25 mouse cellular contexts compared by ENCODE assay signal in genomic region chr13:23933421-23934210, GRCm38 (mm10). TPM values are rescaled to one million over a fixed set of nuclear protein-coding genes. Genes with fewer than 3 reads are reported as not detected.
DNase-seq lines count a peak whose midpoint lies in the region; TF ChIP-seq lines count a peak whose summit lies in the region.
"Had no signal": no experiment of that assay in that cellular context is flagged by ENCODE, and none has a peak within 500 bp of the region (broad histone marks: within the 10 kb centered on the region; RNA-seq: fewer than 3 reads in every experiment).

Gene Hist1h2ba (minus strand): TSS chr13:23934156.

- no peak within 1 kb of the TSS for H3K27ac ChIP-seq in ES-Bruce4 (ENCODE audit: insufficient read depth, low read length)
- H3K27ac ChIP-seq: embryonic facial prominence, embryonic 13.5 days; forebrain, embryonic 12.5 days; hindbrain, embryonic 15.5 days had no signal

- no peak for TF ChIP-seq POLR2A in ES-Bruce4 (IDR thresholded peaks at IDR 0.05; ENCODE audit: insufficient read depth, low read length)

- no peak for TF ChIP-seq EP300 in ES-Bruce4 (IDR thresholded peaks at IDR 0.05; ENCODE audit: insufficient read depth, low read depth, low read length)

- no peaks in the 10 kb centered on the region for H3K27me3 ChIP-seq in ES-Bruce4 (ENCODE audit: control insufficient read depth, insufficient read depth, low read length, poor library complexity, severe bottlenecking)
- H3K27me3 ChIP-seq: embryonic facial prominence, embryonic 13.5 days; forebrain, embryonic 12.5 days; heart, embryonic 12.5 days; hindbrain, embryonic 15.5 days; Patski had no signal

- H3K9me3 ChIP-seq in ES-Bruce4 (replicated peaks; ENCODE audit: control insufficient read depth, insufficient read depth, low read length, poor library complexity, severe bottlenecking): no peaks in the 10 kb centered on the region
- H3K9me3 ChIP-seq: embryonic facial prominence, embryonic 13.5 days; forebrain, embryonic 12.5 days; hindbrain, embryonic 15.5 days had no signal

- DNase-seq in 416B (ENCODE audit: low read depth): peak; percentile 47
- DNase-seq in R1 (ENCODE audit: low read depth, low spot score): peak; percentile 32
- DNase-seq in testis, postnatal 14 days (ENCODE audit: low spot score): peak; percentile 91
- DNase-seq in spleen, postnatal 10 days (ENCODE audit: low spot score in 2 of 2): no peak
- DNase-seq in kidney, adult 9 months: no peak
- DNase-seq in cerebellum, postnatal 4 days (ENCODE audit: low spot score in 2 of 2): no peak
- DNase-seq: adrenal gland, postnatal 10 days; cerebellum, adult 2 months; cerebellum, postnatal 25 days; gastrocnemius, postnatal 14 days; heart, postnatal 36 days; kidney, adult 11 months had no signal

- H3K36me3 ChIP-seq in ES-Bruce4 (ENCODE audit: control insufficient read depth, insufficient read depth, low read length, poor library complexity, severe bottlenecking): no peaks in the 10 kb centered on the region
- H3K36me3 ChIP-seq: embryonic facial prominence, embryonic 13.5 days; forebrain, embryonic 12.5 days; heart, embryonic 12.5 days; hindbrain, embryonic 15.5 days had no signal

- no peaks in the 10 kb centered on the region for H3K4me1 ChIP-seq in ES-Bruce4 (ENCODE audit: control insufficient read depth, insufficient read depth, low read length)
- H3K4me1 ChIP-seq: forebrain, embryonic 12.5 days; heart, embryonic 12.5 days; hindbrain, embryonic 15.5 days had no signal

- no peak for TF ChIP-seq CTCF in ES-Bruce4 (IDR thresholded peaks at IDR 0.05; ENCODE audit: low read depth, low read length)

- no peak within 1 kb of the TSS for H3K9ac ChIP-seq in ES-Bruce4 (ENCODE audit: low read depth, poor library complexity, severe bottlenecking)
- H3K9ac ChIP-seq: embryonic facial prominence, embryonic 13.5 days; forebrain, embryonic 12.5 days; heart, embryonic 12.5 days; hindbrain, embryonic 15.5 days had no signal

- 0 out of 2 replicates have a peak within 1 kb of the TSS, but pooled peaks have one; percentile 12 for H3K4me3 ChIP-seq in ES-Bruce4 (ENCODE audit: low read depth, low read length)
- H3K4me3 ChIP-seq: embryonic facial prominence, embryonic 13.5 days; forebrain, embryonic 12.5 days; heart, embryonic 12.5 days; hindbrain, embryonic 15.5 days had no signal

RNA-seq across cellular contexts. Expression of gene Hist1h2ba, which starts in this region (rescaled TPM):
- polyA plus RNA-seq in ES-Bruce4 (2011; ENCODE audit: insufficient read depth, insufficient read length, low read depth, missing spikeins): not detected in 2 replicates
- polyA plus RNA-seq: C2C12; cerebellum, adult 2 months; embryonic facial prominence, embryonic 13.5 days; forebrain, embryonic 12.5 days; forebrain, embryonic 16.5 days; gonadal fat pad, adult 2 months; heart, embryonic 12.5 days; heart, embryonic 16.5 days; hindbrain, embryonic 11.5 days; hindbrain, embryonic 15.5 days; intestine, embryonic 14.5 days; kidney, embryonic 14.5 days; Patski had no signal

Comparison
In these comparisons a context has a peak if more than half of its experiments do, and no peak if none do; other contexts are left out.
1. DNase-seq: peak in 416B (single experiment), R1 (single experiment) and testis, postnatal 14 days (single experiment); none in spleen, postnatal 10 days (0 of 2), kidney, adult 9 months (single experiment) and cerebellum, postnatal 4 days (0 of 2).